Mouse (Mus musculus) embryonic facial prominence, embryonic 12.5 days (tissue): ENCODE results near the gene Mageb16. TPM values are rescaled to one million over a fixed set of nuclear protein-coding genes. Genes with fewer than 3 reads are reported as not detected.

Experiments used
- ATAC-seq: fragments of 200-750 bp; cut with Nextera tagmentation; 2 replicates; pipeline ENCODE4 v1.8.0; 2017; ENCODE audit not compliant: insufficient number of reproducible peaks, insufficient read depth, low FRiP score, low TSS enrichment
- H3K27ac ChIP-seq: fragments of 300-500 bp; sonication (generic); 2 replicates; pipeline ENCODE4 v1.5.1; 2016; ENCODE audit warnings: mild to moderate bottlenecking
- H3K27me3 ChIP-seq: fragments of 300-500 bp; sonication (generic); 2 replicates; pipeline ENCODE4 v1.6.1; 2016; ENCODE audit warnings: mild to moderate bottlenecking, moderate library complexity
- H3K36me3 ChIP-seq: fragments of 300-500 bp; sonication (generic); 2 replicates; pipeline ENCODE4 v1.6.1; 2016; ENCODE audit warnings: mild to moderate bottlenecking
- H3K4me1 ChIP-seq: fragments of 300-500 bp; sonication (generic); 2 replicates; pipeline ENCODE4 v1.6.1; 2016
- H3K4me2 ChIP-seq: fragments of 300-500 bp; sonication (generic); replicated peaks from 2 replicates; pipeline ENCODE4 v1.6.1; 2016; ENCODE audit warnings: mild to moderate bottlenecking, moderate library complexity
- H3K4me3 ChIP-seq: fragments of 300-500 bp; sonication (generic); 2 replicates; pipeline ENCODE4 v1.5.1; 2016; ENCODE audit warnings: mild to moderate bottlenecking
- H3K9ac ChIP-seq: fragments of 300-500 bp; sonication (generic); 2 replicates; pipeline ENCODE4 v1.6.1; 2016; ENCODE audit warnings: mild to moderate bottlenecking, moderate library complexity
- H3K9me3 ChIP-seq: fragments of 300-500 bp; sonication (generic); 2 replicates; pipeline ENCODE4 v1.6.1; 2016; ENCODE audit warnings: mild to moderate bottlenecking, moderate library complexity
- WGBS: fragments of 180-500 bp; shearing (Covaris S2); methylation state at CpG from one replicate; pipeline ENCODE4 v1.1.7; 2016; 5-methylcytosine and 5-hydroxymethylcytosine counted together
- polyA plus RNA-seq: library from polyadenylated mRNA; unstranded; fragments of >200 nt; fragmentation: Nextera tagmentation; extraction: Ambion mirVana; gene quantifications from 2 replicates; pipeline ENCODE4 v1.2.1, GENCODE M21; 2016

The Mageb16 gene
- 0.29 TPM in 1 of 2 replicates, not detected in the other for polyA plus RNA-seq

GRCm38 (mm10) chrX:79671411-79671810, at the start of gene Mageb16:
Mageb16 (minus strand) TSS chrX:79671435.
- H3K4me3 ChIP-seq = no peak within 1 kb of the TSS
- H3K4me1 ChIP-seq = no peaks in the 10 kb centered on the region
- H3K36me3 ChIP-seq = no peaks in the 10 kb centered on the region
- no peak for ATAC-seq
- H3K27ac ChIP-seq = no peak within 1 kb of the TSS
- no peaks in the 10 kb centered on the region for H3K9me3 ChIP-seq
- no peak within 1 kb of the TSS for H3K9ac ChIP-seq
- H3K4me2 ChIP-seq = no peak within 1 kb of the TSS
- 69% methylated on average over 8 of the region's 8 CpGs for WGBS
- no peaks in the 10 kb centered on the region for H3K27me3 ChIP-seq

- H3K27ac ChIP-seq = no peak overlapping the region
- no peaks in the 10 kb centered on the region for H3K27me3 ChIP-seq
- ATAC-seq = no peak
- no peaks in the 10 kb centered on the region for H3K9me3 ChIP-seq
- H3K36me3 ChIP-seq = no peaks in the 10 kb centered on the region
- H3K9ac ChIP-seq = no peak overlapping the region
- H3K4me3 ChIP-seq = no peak overlapping the region
- WGBS = 23% methylated on average over 2 of the region's 2 CpGs
- no peak overlapping the region for H3K4me2 ChIP-seq
- no peaks in the 10 kb centered on the region for H3K4me1 ChIP-seq
These were observed 20.1 kb downstream of the Mageb16 start for GRCm38 (mm10) chrX:79651091-79651490.

- H3K4me3 ChIP-seq = no peak overlapping the region
- no peaks in the 10 kb centered on the region for H3K4me1 ChIP-seq
- no peaks in the 10 kb centered on the region for H3K36me3 ChIP-seq
- H3K4me2 ChIP-seq = no peak overlapping the region
- WGBS = 86% methylated on average over 15 of the region's 15 CpGs
- H3K27me3 ChIP-seq = no peaks in the 10 kb centered on the region
- H3K9me3 ChIP-seq = no peaks in the 10 kb centered on the region
- no peak overlapping the region for H3K9ac ChIP-seq
- ATAC-seq = no peak
- H3K27ac ChIP-seq = no peak overlapping the region
These were observed 35.8 kb downstream of the Mageb16 start for GRCm38 (mm10) chrX:79635396-79635795.

- no peak overlapping the region for H3K4me3 ChIP-seq
- no peak overlapping the region for H3K27ac ChIP-seq
- no peaks in the 10 kb centered on the region for H3K4me1 ChIP-seq
- no peaks in the 10 kb centered on the region for H3K27me3 ChIP-seq
- no peak overlapping the region for H3K4me2 ChIP-seq
- no peaks in the 10 kb centered on the region for H3K9me3 ChIP-seq
- no peak overlapping the region for H3K9ac ChIP-seq
- ATAC-seq = no peak
- 76% methylated on average over 2 of the region's 2 CpGs for WGBS
- H3K36me3 ChIP-seq = no peaks in the 10 kb centered on the region
These were observed 64.8 kb downstream of the Mageb16 start for GRCm38 (mm10) chrX:79606462-79606861.

Other genes starting within 250 kb of the Mageb16 start
- 1.0 and 1.1 TPM in 2 replicates for gene Gm7173, start 154.2 kb downstream of the Mageb16 start, polyA plus RNA-seq